Mouse (Mus musculus): Measurements from ENCODE around the gene Fmnl2.

Gene Fmnl2

DNA sequence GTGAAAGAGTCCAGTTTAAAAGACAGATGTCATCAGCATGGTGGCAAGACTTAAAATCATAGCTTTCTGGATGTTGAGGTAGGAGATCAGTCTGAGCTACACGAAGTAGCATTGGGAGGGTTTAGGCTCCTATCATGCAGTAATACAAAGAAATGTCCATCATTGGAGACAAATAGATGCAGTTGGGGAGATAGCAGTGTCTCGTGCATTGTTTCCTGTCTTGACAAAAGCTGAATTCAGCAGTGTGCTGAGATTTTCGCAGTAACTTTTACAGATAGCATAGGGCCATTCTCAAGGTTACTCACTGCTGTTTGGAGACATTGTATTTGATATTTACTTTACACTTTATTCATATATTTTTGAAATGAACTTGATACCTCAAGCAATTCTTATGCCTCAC, 128.7 kb downstream of the Fmnl2 start:
- DNase-seq (ENCODE audit: low spot score in 2 of 2): no peak

GRCm38 (mm10) chr2:52987035-52987434, 129.4 kb downstream of the Fmnl2 start:
- DNase-seq (ENCODE audit: low spot score in 2 of 2): no peak

- no peak for DNase-seq (ENCODE audit: low spot score in 2 of 2)
Observed at GRCm38 (mm10) chr2:52987637-52988295, 130.1 kb downstream of the Fmnl2 start.

DNA sequence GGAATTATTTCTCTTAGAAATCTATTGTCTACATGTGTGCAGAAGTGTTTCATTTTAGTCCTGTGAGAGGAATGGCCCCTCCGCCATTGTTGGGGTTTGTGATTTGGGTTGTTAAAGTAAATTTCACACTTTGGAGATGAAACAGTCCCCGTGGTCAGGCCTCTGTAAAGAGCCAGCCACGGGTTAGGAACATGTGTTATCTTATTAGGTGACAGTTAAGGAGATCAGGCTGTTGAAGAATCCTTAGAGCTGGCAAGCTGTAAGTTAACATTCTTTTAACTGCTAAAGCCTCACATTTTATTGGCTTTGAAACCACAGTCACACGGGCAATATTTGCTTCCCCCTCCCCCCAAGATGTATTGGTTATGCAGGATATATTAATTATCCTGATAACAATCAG, 131.7 kb downstream of the Fmnl2 start:
- no peak for DNase-seq (ENCODE audit: low spot score in 2 of 2)

GRCm38 (mm10) chr2:52990874-52991687, 133.4 kb downstream of the Fmnl2 start:
- peak; percentile 15 to 40 for DNase-seq (ENCODE audit: low spot score in 2 of 2)

DNA sequence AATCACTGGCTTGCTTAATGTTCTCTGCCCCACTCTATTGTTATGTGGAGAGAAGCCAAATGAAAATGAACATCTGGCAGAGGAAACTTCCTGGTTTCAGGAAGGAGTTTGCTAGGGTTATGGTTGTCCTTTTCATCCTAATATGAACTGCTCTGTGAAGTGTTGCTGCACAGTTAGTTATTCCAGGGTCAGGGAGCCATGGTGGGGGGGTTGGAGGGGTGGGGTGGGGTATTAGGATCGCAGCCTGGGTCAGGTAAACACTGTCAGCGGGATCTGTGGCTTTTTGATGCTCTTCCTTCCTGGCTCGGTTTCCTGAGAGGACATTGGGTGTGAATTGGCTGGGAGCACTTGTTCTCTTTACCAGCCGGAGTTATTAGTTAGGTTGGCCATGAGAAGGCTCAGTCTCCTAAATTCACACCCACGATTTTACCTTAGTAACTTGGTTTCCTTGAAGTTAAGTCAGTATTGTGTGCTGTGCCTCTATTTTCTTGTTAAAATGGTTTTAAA, 134.1 kb downstream of the Fmnl2 start:
- no peak for DNase-seq (ENCODE audit: low spot score in 2 of 2)

GRCm38 (mm10) chr2:52993241-52993640, 135.6 kb downstream of the Fmnl2 start:
- no peak for DNase-seq (ENCODE audit: low spot score in 2 of 2)

- DNase-seq (ENCODE audit: low spot score in 2 of 2): no peak
Observed at GRCm38 (mm10) chr2:52994526-52994925, 136.9 kb downstream of the Fmnl2 start.

GRCm38 (mm10) chr2:52997955-52998750, 140.5 kb downstream of the Fmnl2 start:
- DNase-seq (ENCODE audit: low spot score in 2 of 2): peak; percentile 16 to 32

DNA sequence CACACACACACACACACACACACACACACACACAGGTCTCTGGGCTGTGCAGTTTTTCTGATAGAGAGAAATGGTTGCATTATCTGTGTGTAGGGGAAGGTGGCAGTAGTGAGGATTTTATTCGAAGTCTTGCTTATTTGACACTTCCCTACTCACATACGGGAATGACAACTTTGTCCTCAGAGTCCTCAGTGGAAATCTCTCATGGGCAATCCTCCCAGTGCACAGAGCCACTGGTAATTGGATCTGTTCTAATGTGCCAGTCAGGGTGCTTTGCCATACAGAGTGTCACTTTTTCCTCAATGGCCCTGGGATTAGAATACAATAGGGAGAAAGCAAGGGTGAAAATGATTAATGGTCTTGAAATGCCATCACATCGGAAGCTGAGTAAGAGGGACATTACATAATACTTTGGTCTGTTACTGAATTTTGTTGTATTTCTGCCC, 141.9 kb downstream of the Fmnl2 start:
- DNase-seq (ENCODE audit: low spot score in 2 of 2): no peak

DNA sequence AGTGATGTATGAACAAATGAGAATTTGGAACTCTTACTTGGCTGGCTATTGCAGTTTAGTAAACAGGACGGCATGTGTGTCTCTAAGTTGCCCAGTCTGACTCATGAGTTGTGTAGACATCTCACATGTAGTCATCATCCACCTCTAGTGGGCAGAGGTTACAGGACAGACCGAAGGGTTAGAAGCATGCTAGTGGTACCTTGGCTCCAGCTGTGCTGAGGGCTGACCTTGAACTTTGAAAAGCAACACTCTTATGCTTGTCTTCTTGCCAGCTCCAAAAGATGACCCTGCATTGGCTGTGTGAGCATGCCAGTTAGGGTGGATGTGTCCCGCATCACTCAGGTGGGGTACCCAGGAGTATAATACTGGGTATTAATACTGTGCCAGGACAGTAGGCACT, 142.8 kb downstream of the Fmnl2 start:
- DNase-seq (ENCODE audit: low spot score in 2 of 2): no peak

DNA sequence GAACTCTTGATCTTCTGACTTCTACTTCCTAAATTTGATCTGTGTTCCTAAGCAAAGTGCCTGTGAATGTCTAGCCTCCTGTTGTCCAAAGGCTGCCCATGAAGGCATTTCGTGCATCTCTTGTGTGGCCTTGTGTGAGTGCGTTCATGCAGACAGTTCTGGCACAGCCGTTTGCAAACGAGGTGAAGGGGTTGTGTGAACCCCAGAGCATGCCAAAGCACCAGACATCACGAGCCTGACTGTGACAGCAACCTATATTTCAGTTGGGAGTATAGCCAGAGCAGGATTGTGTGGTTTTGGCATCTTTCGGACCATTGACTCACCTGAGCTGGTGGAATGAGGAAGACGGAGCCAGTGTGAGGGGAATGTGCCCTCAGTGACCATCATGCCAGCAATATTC, 148.5 kb downstream of the Fmnl2 start:
- DNase-seq (ENCODE audit: low spot score in 2 of 2): no peak

- DNase-seq (ENCODE audit: low spot score in 2 of 2): peak in 1 of 2 experiments; percentile 40
Observed at GRCm38 (mm10) chr2:53007142-53007541, 149.5 kb downstream of the Fmnl2 start.

GRCm38 (mm10) chr2:53013051-53013450, 155.4 kb downstream of the Fmnl2 start:
- DNase-seq (ENCODE audit: low spot score in 2 of 2): no peak

DNA sequence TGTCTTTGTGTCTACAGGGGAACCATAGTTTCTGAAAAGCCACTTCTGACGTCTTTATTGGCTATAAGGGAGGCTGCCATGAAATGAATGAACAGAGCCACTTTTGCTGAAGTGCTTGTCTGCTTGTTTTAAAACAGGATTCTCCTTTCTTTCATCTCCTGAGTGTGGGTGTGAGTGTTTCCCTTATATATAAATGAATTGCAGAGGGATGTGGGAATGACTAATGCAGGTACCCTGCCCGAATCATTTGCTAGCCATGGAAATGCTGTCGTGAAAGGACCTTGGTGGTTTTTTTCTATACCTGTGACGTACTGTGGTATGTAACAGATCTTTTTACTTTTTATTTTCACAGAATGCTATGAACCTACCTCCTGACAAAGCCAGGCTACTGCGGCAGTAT, 156.8 kb downstream of the Fmnl2 start:
- no peak for DNase-seq (ENCODE audit: low spot score in 2 of 2)

GRCm38 (mm10) chr2:53022982-53023381, 165.3 kb downstream of the Fmnl2 start:
- DNase-seq (ENCODE audit: low spot score in 2 of 2): no peak

GRCm38 (mm10) chr2:53026056-53026769, 168.6 kb downstream of the Fmnl2 start:
- DNase-seq (ENCODE audit: low spot score in 2 of 2): no peak

- DNase-seq (ENCODE audit: low spot score in 2 of 2): no peak
Observed at GRCm38 (mm10) chr2:53028868-53029267, 171.2 kb downstream of the Fmnl2 start.

DNA sequence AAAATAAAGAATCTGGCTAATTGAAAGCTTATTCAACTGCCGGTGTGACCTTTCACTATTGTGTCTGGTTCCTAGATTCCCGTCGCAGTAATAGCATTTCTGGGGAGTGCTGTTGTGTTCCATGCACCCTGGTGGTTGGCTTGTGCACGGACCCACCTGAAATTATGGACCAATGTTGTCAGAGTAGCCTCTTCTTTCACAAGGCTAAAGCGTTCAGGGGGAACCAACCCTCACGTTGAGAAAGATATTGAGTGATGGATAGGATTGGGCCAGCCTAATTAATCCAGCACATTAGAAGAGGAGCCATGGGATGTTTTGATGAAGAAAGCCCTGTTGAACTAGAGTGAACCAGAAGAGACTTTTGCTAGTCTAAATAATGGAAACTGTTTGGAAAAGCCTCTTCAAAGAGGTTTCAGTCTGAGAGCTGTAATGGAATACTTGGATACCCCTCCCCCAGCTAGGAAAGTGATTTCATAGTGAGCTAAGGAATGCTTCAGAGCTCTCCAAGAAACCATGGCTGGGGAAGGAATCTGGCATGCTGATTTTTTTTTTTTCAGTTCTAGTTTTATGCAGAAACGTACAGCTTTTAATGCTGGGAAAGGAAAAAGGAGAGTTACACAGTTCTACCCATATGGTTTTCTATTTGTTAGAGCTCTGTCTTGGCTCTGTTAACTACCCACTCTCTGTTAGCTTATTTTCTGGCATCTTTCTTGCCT, 172.2 kb downstream of the Fmnl2 start:
- DNase-seq (ENCODE audit: low spot score in 2 of 2): no peak

GRCm38 (mm10) chr2:53030432-53030826, 172.8 kb downstream of the Fmnl2 start:
- no peak for DNase-seq (ENCODE audit: low spot score in 2 of 2)

DNA sequence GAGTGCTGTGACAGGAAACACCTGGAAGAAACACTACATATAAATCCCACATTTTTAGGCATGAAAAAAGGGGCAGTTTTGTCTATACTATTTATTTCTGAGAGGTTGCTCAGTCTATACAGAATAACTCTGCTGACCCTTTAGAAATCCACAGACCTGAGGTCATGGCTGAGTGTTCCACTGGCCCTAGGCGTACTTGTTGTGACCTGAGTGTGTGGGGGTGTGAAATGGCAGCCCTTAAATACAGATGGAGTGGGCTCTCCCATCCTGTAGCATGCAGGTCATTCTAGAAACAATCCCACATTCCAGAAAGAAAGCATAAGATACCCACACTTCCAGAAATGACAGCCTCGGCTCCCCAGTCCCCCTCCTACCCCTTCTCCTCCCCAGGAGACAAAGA, 180.6 kb downstream of the Fmnl2 start:
- no peak for DNase-seq (ENCODE audit: low spot score in 2 of 2)
